Mouse (Mus musculus): Measurements from ENCODE around the gene Ppp1r21.

The Ppp1r21 gene

GRCm38 (mm10) chr17:88613721-88614120 is 83.8 kb downstream of the Ppp1r21 start:
- DNase-seq (ENCODE audit: low read depth, low spot score): no peak

GRCm38 (mm10) chr17:88614234-88614633 is 84.3 kb downstream of the Ppp1r21 start:
- DNase-seq (ENCODE audit: low read depth, low spot score): no peak

- DNase-seq (ENCODE audit: low read depth, low spot score): no peak
These were observed 84.8 kb downstream of the Ppp1r21 start for GRCm38 (mm10) chr17:88614733-88615132.

- DNase-seq (ENCODE audit: low read depth, low spot score): no peak
These were observed 85.7 kb downstream of the Ppp1r21 start for GRCm38 (mm10) chr17:88615492-88616155.

- no peak for DNase-seq (ENCODE audit: low read depth, low spot score)
These were observed 91.0 kb downstream of the Ppp1r21 start for GRCm38 (mm10) chr17:88620935-88621334.

- no peak for DNase-seq (ENCODE audit: low read depth, low spot score)
These were observed 91.5 kb downstream of the Ppp1r21 start for GRCm38 (mm10) chr17:88621374-88621773.

GRCm38 (mm10) chr17:88622711-88623110 is 92.8 kb downstream of the Ppp1r21 start:
- no peak for DNase-seq (ENCODE audit: low read depth, low spot score)

GRCm38 (mm10) chr17:88624386-88624785 is 94.5 kb downstream of the Ppp1r21 start:
- DNase-seq (ENCODE audit: low read depth, low spot score): no peak

- DNase-seq (ENCODE audit: low read depth, low spot score): no peak
These were observed 95.4 kb downstream of the Ppp1r21 start for GRCm38 (mm10) chr17:88625350-88625749.

GRCm38 (mm10) chr17:88625931-88626330 is 96.0 kb downstream of the Ppp1r21 start:
- DNase-seq (ENCODE audit: low read depth, low spot score): no peak

- DNase-seq (ENCODE audit: low read depth, low spot score): no peak
These were observed 96.5 kb downstream of the Ppp1r21 start for GRCm38 (mm10) chr17:88626347-88626811.

- no peak for DNase-seq (ENCODE audit: low read depth, low spot score)
These were observed 97.2 kb downstream of the Ppp1r21 start for GRCm38 (mm10) chr17:88627150-88627549.

GRCm38 (mm10) chr17:88628676-88629380 is 98.9 kb downstream of the Ppp1r21 start:
- no peak for DNase-seq (ENCODE audit: low read depth, low spot score)

GRCm38 (mm10) chr17:88629381-88629759 is 99.5 kb downstream of the Ppp1r21 start:
- no peak for DNase-seq (ENCODE audit: low read depth, low spot score)

- DNase-seq (ENCODE audit: low read depth, low spot score): no peak
These were observed 100.1 kb downstream of the Ppp1r21 start for GRCm38 (mm10) chr17:88629931-88630553.

GRCm38 (mm10) chr17:88630554-88630948 is 100.6 kb downstream of the Ppp1r21 start:
- no peak for DNase-seq (ENCODE audit: low read depth, low spot score)

GRCm38 (mm10) chr17:88632631-88633030 is 102.7 kb downstream of the Ppp1r21 start:
- no peak for DNase-seq (ENCODE audit: low read depth, low spot score)

GRCm38 (mm10) chr17:88636076-88636475 is 106.2 kb downstream of the Ppp1r21 start:
- no peak for DNase-seq (ENCODE audit: low read depth, low spot score)

- no peak for DNase-seq (ENCODE audit: low read depth, low spot score)
These were observed 106.7 kb downstream of the Ppp1r21 start for GRCm38 (mm10) chr17:88636587-88636986.

Measured in c-Kit-negative CD71-positive TER-119-positive erythroid progenitor cells, embryonic 14.5 days (primary cell).